In genomic region chr16:24735754-24736153, GRCm38 (mm10) we compare ENCODE assay signal across 26 mouse cellular contexts.
"Had no signal": no experiment of that assay in that cellular context is flagged by ENCODE, and none has a peak within 500 bp of the region (broad histone marks: within the 10 kb centered on the region; RNA-seq: fewer than 3 reads in every experiment).

No protein-coding gene starts in this region.

- H3K9ac ChIP-seq: heart, embryonic 12.5 days; hindbrain, embryonic 12.5 days; hindbrain, embryonic 14.5 days; kidney, embryonic 15.5 days; limb, embryonic 13.5 days; limb, embryonic 15.5 days; liver, embryonic 12.5 days; liver, embryonic 14.5 days had no signal

- H3K4me3 ChIP-seq: heart, adult 2 months; heart, embryonic 10.5 days; heart, embryonic 12.5 days; hindbrain, embryonic 10.5 days; hindbrain, embryonic 12.5 days; kidney, embryonic 15.5 days; limb, embryonic 13.5 days; limb, embryonic 15.5 days; liver, embryonic 12.5 days had no signal

- ATAC-seq: hindbrain, postnatal 0 days; intestine, embryonic 16.5 days; liver, embryonic 12.5 days had no signal

- H3K9me3 ChIP-seq: heart, embryonic 10.5 days; heart, embryonic 12.5 days; hindbrain, embryonic 10.5 days; hindbrain, embryonic 12.5 days; kidney, embryonic 15.5 days; limb, embryonic 13.5 days; limb, embryonic 15.5 days; liver, embryonic 12.5 days had no signal

- H3K4me2 ChIP-seq: heart, embryonic 12.5 days; hindbrain, embryonic 12.5 days; hindbrain, embryonic 14.5 days; kidney, embryonic 15.5 days; limb, embryonic 13.5 days; limb, embryonic 15.5 days; liver, embryonic 12.5 days had no signal

- H3K36me3 ChIP-seq: heart, embryonic 10.5 days; hindbrain, embryonic 10.5 days; hindbrain, embryonic 12.5 days; kidney, embryonic 15.5 days; limb, embryonic 13.5 days; liver, embryonic 12.5 days had no signal

- H3K27ac ChIP-seq: heart, adult 2 months; heart, embryonic 10.5 days; hindbrain, embryonic 10.5 days; hindbrain, embryonic 12.5 days; hindbrain, embryonic 14.5 days; hindbrain, postnatal 0 days; kidney, embryonic 15.5 days; kidney, postnatal 0 days; limb, embryonic 13.5 days; limb, embryonic 15.5 days; liver, embryonic 12.5 days; liver, embryonic 14.5 days had no signal

- H3K27me3 ChIP-seq: heart, embryonic 12.5 days; hindbrain, embryonic 12.5 days; kidney, embryonic 15.5 days; limb, embryonic 13.5 days; limb, embryonic 15.5 days; liver, embryonic 12.5 days had no signal

- H3K4me1 ChIP-seq: liver, embryonic 12.5 days had no signal

- DNase-seq: gastrocnemius, postnatal 14 days; gastrocnemius, postnatal 36 days; heart, adult 11 months; heart, adult 2 months; heart, postnatal 10 days; heart, postnatal 4 days; kidney, adult 18-20 months; kidney, adult 8-10 months; kidney, postnatal 14 days; kidney, postnatal 36 days; layer of hippocampus, adult 9-11 months; layer of hippocampus, postnatal 36 days; left cerebral cortex, postnatal 4 days had no signal
